Mouse (Mus musculus) gastrocnemius, adult 2 months (tissue): ENCODE data around the gene Elmo1. TPM values are rescaled to one million over a fixed set of nuclear protein-coding genes. Genes with fewer than 3 reads are reported as not detected.

Source experiments
- DNase-seq: peaks from one replicate; pipeline ENCODE4 v3.0.0; 2022
- H3K27ac ChIP-seq: fragments of 200-600 bp; 2 replicates; pipeline ENCODE4 v1.8.1; 2022; ENCODE audit warnings: mild to moderate bottlenecking
- H3K4me3 ChIP-seq: fragments of 200-600 bp; 2 replicates; pipeline ENCODE4 v1.8.1; 2022; ENCODE audit warnings: mild to moderate bottlenecking, moderate library complexity
- CTCF ChIP-seq: fragments of 200-600 bp; IDR thresholded peaks from 2 replicates; pipeline ENCODE4 v1.8.1; 2022; ENCODE audit warnings: antibody characterized with exemption, mild to moderate bottlenecking, moderate library complexity
- intact Hi-C: fragments of 180-260 bp; cut with DNase I; formaldehyde crosslinking; loops from one replicate; pipeline ENCODE4 v1.15.1; 2025
- total RNA-seq, 2 experiments: library from RNA; stranded (reverse); gene quantifications; 2 replicates each; pipeline ENCODE4 v1.2.3; 2021

The Elmo1 gene
- total RNA-seq, 2 experiments from 2014 or later: 4.1 to 4.3 TPM

DNA sequence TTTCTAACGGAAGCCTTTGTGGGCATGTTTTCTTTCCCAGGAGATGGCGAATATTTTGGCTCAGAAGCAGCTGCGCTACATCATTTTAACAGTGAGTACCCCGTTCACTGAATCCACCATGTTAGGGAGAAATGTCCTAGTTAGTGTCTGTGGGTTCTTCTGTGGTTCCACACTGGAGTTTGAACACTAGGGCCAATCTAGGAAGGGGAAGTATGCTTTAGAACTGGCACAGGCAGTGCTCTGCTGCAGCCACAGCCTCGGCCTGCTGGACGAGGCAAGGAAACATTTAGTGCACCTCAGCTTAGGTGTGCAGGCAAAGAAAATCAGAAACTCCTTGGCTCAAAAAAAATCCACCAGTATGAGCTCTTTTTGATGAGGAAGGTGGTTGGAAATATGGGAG is 196.3 kb downstream of the Elmo1 start:
- H3K27ac ChIP-seq: no peak overlapping the region
- no peak for DNase-seq
- intact Hi-C loops: no loop called here
- H3K4me3 ChIP-seq: no peak overlapping the region
- TF ChIP-seq CTCF: no peak

DNA sequence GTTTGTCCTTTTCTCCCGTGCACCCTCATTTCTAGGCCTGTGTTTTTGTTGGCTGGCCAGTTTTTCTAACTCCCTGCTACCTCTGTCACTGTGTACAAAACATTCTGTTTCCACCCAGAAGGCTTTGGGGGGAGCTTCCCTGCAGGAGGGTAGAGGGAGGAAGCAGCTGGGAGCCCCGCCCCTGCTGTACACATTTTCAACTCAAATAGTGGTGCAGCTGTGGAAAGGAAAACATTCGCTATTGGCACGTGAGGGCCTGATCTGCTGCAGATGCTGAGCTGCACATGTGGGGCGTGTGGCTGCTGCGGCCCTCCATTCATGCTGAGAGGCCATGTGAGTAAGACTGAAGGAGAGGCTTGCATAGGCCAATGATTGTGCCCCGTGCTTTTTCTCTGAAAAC is 198.0 kb downstream of the Elmo1 start:
- no peak overlapping the region for H3K4me3 ChIP-seq

DNA sequence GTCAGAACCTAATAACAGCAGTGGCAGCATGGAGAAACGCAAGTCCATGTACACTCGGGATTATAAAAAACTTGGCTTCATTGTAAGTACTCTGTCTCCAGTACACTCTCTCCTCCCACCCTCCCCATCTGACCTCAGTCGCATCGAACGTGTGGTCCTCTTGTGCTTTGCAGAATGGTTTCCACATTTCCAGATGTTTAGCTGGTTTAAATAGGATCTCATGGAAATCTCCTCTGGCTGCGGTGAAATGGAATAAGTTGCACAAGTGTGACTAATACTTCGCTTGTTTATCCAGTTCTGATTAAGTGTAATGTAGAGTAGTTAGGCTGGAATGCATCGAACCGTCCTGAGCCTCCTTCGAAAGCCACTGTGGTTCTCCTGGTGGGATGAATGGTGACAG is 200.0 kb downstream of the Elmo1 start:
- intact Hi-C loops: loop anchor here (10.0 kb wide), 1 partner anchor 896 kb away; the partner anchor contains the start of gene Stard3nl
- peak; percentile 40 for DNase-seq
- H3K27ac ChIP-seq: peak overlapping the region; percentile 70
- no peak overlapping the region; the same call in 1 of the 2 replicates for H3K4me3 ChIP-seq
- no peak for TF ChIP-seq CTCF

More for the DNA sequence above, 198.0 kb downstream of the Elmo1 start:
- H3K27ac ChIP-seq: 0 out of 2 replicates have a peak overlapping the region, but pooled peaks have one; percentile 9
- intact Hi-C loops: no loop called here
- TF ChIP-seq CTCF: no peak
- DNase-seq: peak; percentile 55

DNA sequence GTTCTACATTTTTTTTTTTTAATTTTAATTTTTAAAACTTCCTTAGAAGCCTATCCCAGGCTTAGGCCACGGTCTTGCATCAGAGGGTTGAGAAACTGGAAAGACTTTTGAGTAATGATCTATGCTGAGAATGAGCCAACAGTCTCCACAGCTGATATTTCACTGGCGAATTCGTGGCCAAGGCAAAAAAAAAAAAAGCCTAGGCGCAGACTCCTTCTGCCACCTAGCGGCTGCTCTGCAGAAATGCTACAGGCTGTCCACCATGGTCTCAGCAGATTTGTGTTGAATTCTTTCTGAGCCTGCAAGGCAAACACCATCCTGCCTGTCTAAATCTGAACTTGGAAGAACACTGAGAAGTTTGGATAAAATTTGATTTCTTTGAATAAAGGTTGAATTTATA is 202.0 kb downstream of the Elmo1 start:
- peak; percentile 64 for DNase-seq
- peak; percentile 98 for TF ChIP-seq CTCF
- Histone ChIP-seq H3K4me3 (no peak overlapping the region), H3K27ac (peak overlapping the region; percentile 41)
- intact Hi-C loops: loop anchor here (1.0 to 10.0 kb wide), 3 partner anchors 254 to 898 kb away; partner anchors contain the start of gene Stard3nl

DNA sequence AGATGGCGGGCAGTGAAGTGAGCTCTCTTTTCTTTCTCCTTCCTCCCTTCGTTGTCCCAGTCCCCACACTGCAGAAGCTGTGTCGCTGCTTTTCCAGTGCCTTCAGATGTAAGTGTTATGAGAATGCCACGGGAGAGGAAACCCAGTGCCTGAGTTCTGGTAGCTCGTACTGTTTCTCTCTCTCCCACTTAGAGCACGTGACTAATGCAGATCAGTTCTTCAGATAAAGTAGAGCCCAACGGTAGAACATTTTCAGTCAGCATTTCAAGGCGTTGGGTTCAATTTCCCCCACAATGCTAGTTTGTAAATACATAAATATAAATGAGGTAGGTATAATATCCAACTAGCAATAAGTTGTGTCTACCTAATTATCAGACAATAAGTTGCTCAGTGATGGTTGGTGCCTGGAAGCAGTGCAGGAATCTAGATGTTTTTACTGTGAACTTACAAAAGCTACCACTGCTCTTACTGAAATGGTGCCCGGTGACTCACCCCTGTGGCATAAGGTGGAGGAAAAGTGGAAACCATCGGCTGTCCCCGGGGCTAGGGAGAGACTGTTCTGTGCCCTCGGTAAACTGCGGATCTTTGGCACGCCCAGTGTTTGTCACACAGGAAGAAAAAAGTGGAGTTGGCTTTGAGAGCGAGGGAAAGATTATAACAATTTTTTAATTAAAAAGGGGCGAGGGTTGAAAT is 205.0 kb downstream of the Elmo1 start:
- Histone ChIP-seq H3K4me3 (no peak overlapping the region), H3K27ac (no peak overlapping the region)
- DNase-seq: no peak
- intact Hi-C loops: loop anchor here (5.0 to 10.0 kb wide), 3 partner anchors 177 to 901 kb away; partner anchors contain the start of gene Stard3nl
- TF ChIP-seq CTCF: no peak

DNA sequence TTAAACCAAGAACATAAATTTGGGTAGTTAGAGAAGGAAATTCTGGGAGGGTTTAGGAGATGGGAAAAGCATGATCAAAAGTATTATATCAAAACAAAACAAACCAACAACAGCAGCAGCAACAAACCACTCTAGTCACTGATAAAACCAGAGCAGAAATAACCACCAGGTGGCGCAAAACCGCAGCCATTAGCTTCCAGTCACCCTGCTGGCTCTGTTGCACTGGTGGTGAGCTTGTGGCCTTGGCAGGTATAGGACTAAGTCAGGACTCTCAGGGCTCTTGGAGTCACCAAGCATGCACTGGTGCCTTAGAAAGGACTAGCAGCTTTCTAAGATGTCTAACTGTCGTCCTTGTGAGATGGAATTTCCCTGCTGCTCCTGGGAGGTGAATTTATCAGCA is 207.4 kb downstream of the Elmo1 start:
- no peak overlapping the region for H3K4me3 ChIP-seq
- TF ChIP-seq CTCF: peak; percentile 83
- H3K27ac ChIP-seq: no peak overlapping the region
- peak; percentile 72 for DNase-seq
- intact Hi-C loops: loop anchor here (5.0 to 10.0 kb wide), 3 partner anchors 174 to 903 kb away; partner anchors contain the start of gene Stard3nl

DNA sequence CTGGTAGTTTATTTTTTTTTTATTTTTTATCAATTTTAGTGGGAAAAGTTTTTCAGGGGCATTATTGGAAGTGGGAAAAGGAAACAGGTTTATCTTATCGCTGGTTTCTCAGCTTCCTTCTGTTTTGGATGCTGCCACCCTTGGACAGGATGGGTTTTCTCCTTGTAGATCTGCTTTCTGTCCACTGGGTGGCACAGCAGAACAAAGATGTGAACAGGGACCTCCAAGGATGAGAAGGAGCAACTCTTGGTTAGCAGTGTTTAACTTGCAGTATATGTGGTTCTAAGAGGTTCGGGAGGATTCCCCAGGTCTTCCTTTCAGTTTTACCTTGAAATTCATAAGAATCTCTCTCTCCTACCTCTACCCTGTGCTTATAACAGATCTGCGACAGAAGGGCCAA is 209.0 kb downstream of the Elmo1 start:
- H3K27ac ChIP-seq: no peak overlapping the region
- intact Hi-C loops: loop anchor here (5.0 to 10.0 kb wide), 3 partner anchors 173 to 905 kb away; partner anchors contain the start of gene Stard3nl
- DNase-seq: no peak
- peak; percentile 75 for TF ChIP-seq CTCF
- no peak overlapping the region for H3K4me3 ChIP-seq

DNA sequence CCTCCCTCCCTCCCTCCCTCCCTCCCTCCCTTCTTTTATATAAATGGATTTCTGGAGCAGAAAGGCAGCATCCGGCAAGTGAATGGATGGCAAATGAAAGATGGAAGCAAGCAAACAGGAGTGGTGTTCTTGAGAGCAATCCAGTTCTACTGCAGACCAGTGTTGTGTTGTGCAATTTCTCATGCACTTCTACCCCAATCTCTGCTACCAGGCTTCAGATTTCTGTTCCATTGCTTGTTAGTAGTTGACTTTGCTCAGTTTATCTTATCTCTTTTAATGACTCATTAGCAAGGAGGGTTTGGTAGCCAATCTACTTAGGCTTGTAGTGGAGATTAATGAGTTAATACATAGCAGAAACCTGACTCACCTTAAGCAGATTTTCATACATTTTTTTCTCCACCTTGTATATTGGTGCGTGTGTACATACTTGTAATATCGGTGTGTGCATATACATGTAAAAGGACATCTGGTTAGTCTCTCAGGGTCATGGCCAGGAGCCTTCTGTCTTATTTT is 209.7 kb downstream of the Elmo1 start:
- intact Hi-C loops: no loop called here
- no peak for TF ChIP-seq CTCF
- DNase-seq: no peak
- no peak overlapping the region for H3K27ac ChIP-seq
- no peak overlapping the region for H3K4me3 ChIP-seq

DNA sequence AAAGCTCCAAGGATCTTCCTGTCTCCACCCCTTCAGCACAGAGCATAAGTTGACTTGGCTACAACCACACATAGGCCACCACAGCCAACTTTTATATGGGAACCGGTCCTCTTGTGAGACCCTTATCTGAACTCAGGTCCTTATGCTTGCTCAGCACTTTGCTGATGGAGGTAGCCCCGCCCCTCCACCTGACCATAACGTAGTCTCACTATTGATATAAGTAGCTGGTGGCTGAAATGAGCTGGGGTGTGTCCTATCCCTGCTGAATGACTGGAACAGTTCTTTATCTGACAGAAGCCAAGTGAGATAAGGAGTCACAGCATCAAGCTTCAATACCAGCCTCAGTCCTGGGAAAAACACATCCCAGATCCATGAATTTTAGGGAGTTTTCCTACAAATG is 210.2 kb downstream of the Elmo1 start:
- H3K27ac ChIP-seq: no peak overlapping the region
- DNase-seq: no peak
- intact Hi-C loops: no loop called here
- H3K4me3 ChIP-seq: no peak overlapping the region
- no peak for TF ChIP-seq CTCF

DNA sequence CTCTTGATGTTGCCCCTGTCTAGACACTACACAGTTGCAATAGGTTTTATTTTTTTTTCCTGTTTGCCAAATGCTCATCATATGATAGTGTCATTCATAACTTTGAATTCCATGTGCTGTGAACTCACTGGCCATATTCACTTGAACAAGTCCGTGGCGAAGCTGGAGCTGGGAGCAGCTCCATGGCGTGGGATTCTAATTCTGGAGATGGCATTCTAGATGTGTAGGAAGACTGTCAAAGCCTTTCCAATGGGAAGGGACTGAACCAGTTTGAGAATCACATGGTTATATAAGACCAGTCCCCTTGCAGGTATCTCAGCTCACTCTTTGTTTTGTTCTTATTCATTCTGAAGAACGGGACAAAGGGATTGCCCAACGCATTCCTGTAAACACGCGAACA is 211.4 kb downstream of the Elmo1 start:
- TF ChIP-seq CTCF: no peak
- intact Hi-C loops: no loop called here
- DNase-seq: no peak
- Histone ChIP-seq H3K27ac (no peak overlapping the region), H3K4me3 (no peak overlapping the region)

DNA sequence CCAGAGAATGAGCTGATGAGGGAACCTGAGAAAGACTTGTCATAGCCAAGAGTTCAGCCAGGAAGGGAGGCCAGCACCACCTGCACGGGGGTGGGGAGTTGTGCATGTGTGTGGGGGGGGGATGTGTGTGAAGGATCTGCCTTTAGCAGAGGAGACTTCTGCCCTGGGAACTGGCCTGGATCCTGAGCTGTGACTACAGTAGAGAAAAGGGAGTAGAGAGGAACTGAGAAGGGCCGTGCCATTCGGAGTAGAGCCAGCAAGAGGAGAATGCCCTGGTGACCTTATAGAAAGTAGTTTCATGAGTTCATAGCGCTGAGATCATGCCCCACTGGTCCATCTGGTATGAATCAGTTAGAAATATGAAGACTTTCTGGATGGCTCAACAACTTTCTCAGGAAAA is 215.2 kb downstream of the Elmo1 start:
- peak; percentile 71 for DNase-seq
- no peak overlapping the region for H3K4me3 ChIP-seq
- TF ChIP-seq CTCF: no peak
- intact Hi-C loops: no loop called here
- H3K27ac ChIP-seq: peak overlapping the region; percentile 84

DNA sequence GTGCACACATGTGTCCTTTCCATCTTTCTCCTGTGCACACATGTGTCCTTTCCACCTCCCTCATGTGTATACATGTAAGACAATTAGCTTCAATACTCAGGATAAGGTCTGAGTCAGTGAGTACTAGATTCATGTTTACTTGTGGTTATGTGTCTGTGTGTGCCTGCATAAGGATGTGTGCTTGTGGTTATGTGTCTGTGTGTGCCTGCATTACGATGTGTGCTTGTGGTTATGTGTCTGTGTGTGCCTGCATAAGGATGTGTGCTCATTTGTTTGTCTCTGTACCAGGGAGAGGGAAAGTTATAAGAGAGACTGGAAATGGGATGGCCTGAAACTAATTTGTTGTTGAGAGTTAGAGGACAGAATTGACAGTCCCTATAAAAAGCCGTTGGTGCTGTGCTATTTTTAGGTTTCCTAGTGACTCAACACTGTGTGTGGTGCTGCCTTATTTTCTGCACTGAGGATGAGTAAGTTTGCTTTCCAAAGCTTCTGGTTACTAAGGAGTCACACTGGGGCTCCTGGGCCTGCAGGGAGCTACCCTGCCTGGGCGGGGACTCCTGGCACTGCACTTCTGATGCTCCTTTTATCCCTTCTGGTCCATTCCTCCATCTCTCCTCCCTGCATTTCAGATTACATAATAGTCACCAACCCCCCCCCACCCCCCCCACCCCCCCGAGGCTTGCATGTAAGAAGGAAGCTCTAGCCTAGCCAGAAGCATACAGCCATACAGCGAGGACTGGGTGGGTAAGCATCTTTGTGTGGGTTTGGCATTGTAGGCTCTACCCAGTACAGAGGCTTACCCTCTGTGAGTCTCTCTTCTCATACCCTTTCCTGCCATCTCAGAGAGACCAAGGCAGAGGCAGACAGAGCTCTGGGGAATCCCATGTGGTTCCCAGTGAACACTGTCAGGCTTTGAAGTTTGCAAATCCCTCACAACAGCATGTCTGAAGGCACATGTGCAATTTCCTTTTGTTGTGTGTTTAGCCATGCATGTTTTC is 216.1 kb downstream of the Elmo1 start:
- H3K4me3 ChIP-seq: no peak overlapping the region
- intact Hi-C loops: no loop called here
- peak; percentile 60 for DNase-seq
- peak overlapping the region; percentile 84 for H3K27ac ChIP-seq
- no peak for TF ChIP-seq CTCF
